Mouse (Mus musculus): Measurements from ENCODE around the gene Mtus2. TPM values are rescaled to one million over a fixed set of nuclear protein-coding genes. Genes with fewer than 3 reads are reported as not detected.
A peak's percentile ranks its signal among the peaks of the same experiment; 100 is the strongest.

Gene Mtus2
- polyA plus RNA-seq, 1 experiment from 2014 or later: 20.4 TPM

- Histone ChIP-seq H3K36me3 (ENCODE audit: control insufficient read depth, insufficient read depth, low read length) (no peaks in the 10 kb centered on the region), H3K4me1 (ENCODE audit: control insufficient read depth, insufficient read depth, low read length) (no peaks in the 10 kb centered on the region), H3K4me3 (ENCODE audit: low read length) (no peak overlapping the region), H3K9ac (ENCODE audit: low read depth, low read length) (no peak overlapping the region), H3K9me3 (ENCODE audit: control insufficient read depth, low read length) (no peaks in the 10 kb centered on the region), H3K27me3 (replicated peaks; ENCODE audit: control insufficient read depth, insufficient read depth, low read length) (no peaks in the 10 kb centered on the region), H3K4me2 (ENCODE audit: low read depth, low read length) (no peak overlapping the region), H3K27ac (ENCODE audit: low read length) (no peak overlapping the region)
- no peak for ATAC-seq
- WGBS: 77% methylated on average over 2 of the region's 2 CpGs
Measured at GRCm38 (mm10) chr5:148283177-148283576, 326.1 kb downstream of the Mtus2 start.

DNA sequence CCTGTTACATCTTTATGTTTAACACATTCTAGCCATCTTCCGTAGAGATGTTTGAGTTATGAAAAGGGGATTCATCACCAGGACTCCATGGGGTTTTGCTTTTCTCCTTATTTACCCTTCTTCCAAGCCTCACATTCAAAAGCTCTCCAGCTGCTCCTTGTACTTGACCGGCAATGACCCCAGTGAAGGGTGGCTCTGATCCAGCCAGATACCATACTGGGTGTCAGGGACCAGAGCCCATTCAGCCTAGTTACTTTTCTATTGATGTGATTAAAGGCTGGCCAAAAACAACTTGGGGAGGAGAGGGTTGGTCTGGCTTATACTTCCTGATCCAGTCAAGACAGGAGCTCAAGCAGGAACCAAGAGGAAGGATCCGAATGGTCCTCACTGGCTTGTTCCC, 326.5 kb downstream of the Mtus2 start:
- H3K36me3 ChIP-seq (ENCODE audit: control insufficient read depth, insufficient read depth, low read length): no peaks in the 10 kb centered on the region
- H3K4me3 ChIP-seq (ENCODE audit: low read length): no peak overlapping the region
- no peaks in the 10 kb centered on the region for H3K9me3 ChIP-seq (ENCODE audit: control insufficient read depth, low read length)
- H3K27me3 ChIP-seq (replicated peaks; ENCODE audit: control insufficient read depth, insufficient read depth, low read length): no peaks in the 10 kb centered on the region
- no peak for ATAC-seq
- no peak overlapping the region for H3K9ac ChIP-seq (ENCODE audit: low read depth, low read length)
- 80% methylated on average over 3 of the region's 3 CpGs for WGBS
- no peak overlapping the region for H3K27ac ChIP-seq (ENCODE audit: low read length)
- H3K4me1 ChIP-seq (ENCODE audit: control insufficient read depth, insufficient read depth, low read length): no peaks in the 10 kb centered on the region
- H3K4me2 ChIP-seq (ENCODE audit: low read depth, low read length): no peak overlapping the region

DNA sequence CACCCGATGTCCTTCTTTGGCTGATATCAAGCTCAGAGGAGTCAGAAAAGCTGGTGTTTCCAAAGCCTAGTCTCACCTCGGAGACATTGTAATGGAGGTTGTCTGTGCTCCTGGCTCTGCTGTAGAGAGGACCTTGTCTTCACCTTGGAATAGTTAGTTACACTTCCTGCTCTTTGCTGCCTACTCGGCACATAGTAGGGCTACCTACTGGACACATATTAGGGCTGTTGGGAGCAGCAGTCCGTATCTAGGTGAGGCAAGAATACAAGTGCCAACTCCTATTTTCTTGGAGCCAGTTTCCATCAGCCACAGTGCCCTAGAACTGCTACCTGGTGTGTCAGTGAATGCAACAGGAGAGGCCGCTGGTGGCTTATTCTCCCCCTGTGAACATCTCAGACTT, 330.4 kb downstream of the Mtus2 start:
- Histone ChIP-seq H3K9ac (ENCODE audit: low read depth, low read length) (no peak overlapping the region), H3K36me3 (ENCODE audit: control insufficient read depth, insufficient read depth, low read length) (no peaks in the 10 kb centered on the region), H3K9me3 (ENCODE audit: control insufficient read depth, low read length) (peaks cover 4% of the 10 kb centered on the region; the same call in 1 of the 2 replicates), H3K4me1 (ENCODE audit: control insufficient read depth, insufficient read depth, low read length) (no peaks in the 10 kb centered on the region), H3K4me2 (ENCODE audit: low read depth, low read length) (no peak overlapping the region), H3K27ac (ENCODE audit: low read length) (no peak overlapping the region), H3K27me3 (replicated peaks; ENCODE audit: control insufficient read depth, insufficient read depth, low read length) (no peaks in the 10 kb centered on the region), H3K4me3 (ENCODE audit: low read length) (no peak overlapping the region)
- no peak for ATAC-seq
- WGBS: 92% methylated on average over 5 of the region's 5 CpGs

DNA sequence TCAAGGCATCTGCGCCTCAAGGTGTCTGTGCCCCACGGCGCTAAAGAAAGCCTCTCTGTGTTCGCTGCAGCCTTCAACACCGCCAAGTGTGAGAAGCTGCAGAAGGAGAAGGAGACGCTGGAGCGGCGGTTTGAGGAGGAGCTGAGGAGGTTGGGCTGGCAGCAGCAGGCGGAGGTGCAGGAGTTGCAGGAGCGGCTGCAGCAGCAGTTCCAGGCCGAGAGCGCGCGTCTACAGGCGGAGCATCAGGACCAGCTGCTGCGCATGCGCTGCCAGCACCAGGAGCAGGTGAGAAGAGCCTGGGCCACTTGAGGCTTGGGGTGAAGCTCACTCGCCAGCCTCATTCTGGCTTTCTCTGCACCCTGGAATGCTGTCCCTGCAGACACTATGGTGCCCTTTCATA, 331.7 kb downstream of the Mtus2 start:
- Histone ChIP-seq H3K4me2 (ENCODE audit: low read depth, low read length) (no peak overlapping the region), H3K9ac (ENCODE audit: low read depth, low read length) (no peak overlapping the region), H3K27me3 (replicated peaks; ENCODE audit: control insufficient read depth, insufficient read depth, low read length) (no peaks in the 10 kb centered on the region), H3K4me3 (ENCODE audit: low read length) (no peak overlapping the region), H3K4me1 (ENCODE audit: control insufficient read depth, insufficient read depth, low read length) (no peaks in the 10 kb centered on the region), H3K27ac (ENCODE audit: low read length) (no peak overlapping the region), H3K9me3 (ENCODE audit: control insufficient read depth, low read length) (peaks cover 4% of the 10 kb centered on the region; the same call in 1 of the 2 replicates), H3K36me3 (ENCODE audit: control insufficient read depth, insufficient read depth, low read length) (no peaks in the 10 kb centered on the region)
- WGBS: 72% methylated on average over 18 of the region's 18 CpGs
- ATAC-seq: no peak

- WGBS: 65% methylated on average over 7 of the region's 7 CpGs
- Histone ChIP-seq H3K4me2 (ENCODE audit: low read depth, low read length) (no peak overlapping the region), H3K36me3 (ENCODE audit: control insufficient read depth, insufficient read depth, low read length) (no peaks in the 10 kb centered on the region), H3K4me1 (ENCODE audit: control insufficient read depth, insufficient read depth, low read length) (no peaks in the 10 kb centered on the region), H3K4me3 (ENCODE audit: low read length) (no peak overlapping the region), H3K27ac (ENCODE audit: low read length) (no peak overlapping the region), H3K9me3 (ENCODE audit: control insufficient read depth, low read length) (peaks cover 4% of the 10 kb centered on the region; the same call in 1 of the 2 replicates), H3K27me3 (replicated peaks; ENCODE audit: control insufficient read depth, insufficient read depth, low read length) (no peaks in the 10 kb centered on the region), H3K9ac (ENCODE audit: low read depth, low read length) (no peak overlapping the region)
- peak; percentile 31; the same call in 1 of the 2 replicates for ATAC-seq
Measured at GRCm38 (mm10) chr5:148289951-148290350, 332.8 kb downstream of the Mtus2 start.

GRCm38 (mm10) chr5:148292862-148293261, 335.7 kb downstream of the Mtus2 start:
- no peak for ATAC-seq
- no peaks in the 10 kb centered on the region for H3K36me3 ChIP-seq (ENCODE audit: control insufficient read depth, insufficient read depth, low read length)
- WGBS: 75% methylated on average over 7 of the region's 7 CpGs
- H3K4me3 ChIP-seq (ENCODE audit: low read length): no peak overlapping the region
- H3K9ac ChIP-seq (ENCODE audit: low read depth, low read length): no peak overlapping the region
- no peaks in the 10 kb centered on the region for H3K4me1 ChIP-seq (ENCODE audit: control insufficient read depth, insufficient read depth, low read length)
- H3K9me3 ChIP-seq (ENCODE audit: control insufficient read depth, low read length): peaks cover 4% of the 10 kb centered on the region; the same call in 1 of the 2 replicates
- H3K27ac ChIP-seq (ENCODE audit: low read length): no peak overlapping the region
- H3K27me3 ChIP-seq (replicated peaks; ENCODE audit: control insufficient read depth, insufficient read depth, low read length): no peaks in the 10 kb centered on the region
- no peak overlapping the region for H3K4me2 ChIP-seq (ENCODE audit: low read depth, low read length)

DNA sequence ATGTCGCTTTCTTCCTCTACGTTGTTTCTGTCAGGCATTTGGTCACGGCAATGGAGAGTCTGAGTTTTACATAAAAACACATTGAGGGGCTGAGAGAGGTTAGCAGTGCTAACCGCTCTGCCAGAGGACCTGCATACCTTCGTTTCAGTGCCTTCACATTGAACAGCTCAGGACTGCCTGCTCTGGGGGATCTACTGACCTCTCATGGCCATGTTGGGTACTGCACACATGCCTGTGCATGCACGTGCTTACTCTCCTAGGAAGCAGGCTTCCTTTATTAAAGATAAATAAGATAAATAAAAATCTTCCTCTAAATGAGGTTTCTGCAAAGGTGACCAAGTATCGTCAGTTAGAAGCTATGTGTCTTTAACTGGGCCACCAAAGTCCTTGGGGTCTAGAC, 336.2 kb downstream of the Mtus2 start:
- no peak overlapping the region for H3K4me2 ChIP-seq (ENCODE audit: low read depth, low read length)
- H3K36me3 ChIP-seq (ENCODE audit: control insufficient read depth, insufficient read depth, low read length): no peaks in the 10 kb centered on the region
- no peak overlapping the region for H3K27ac ChIP-seq (ENCODE audit: low read length)
- no peak overlapping the region for H3K4me3 ChIP-seq (ENCODE audit: low read length)
- peaks cover 4% of the 10 kb centered on the region; the same call in 1 of the 2 replicates for H3K9me3 ChIP-seq (ENCODE audit: control insufficient read depth, low read length)
- ATAC-seq: no peak
- H3K9ac ChIP-seq (ENCODE audit: low read depth, low read length): no peak overlapping the region
- no peaks in the 10 kb centered on the region for H3K27me3 ChIP-seq (replicated peaks; ENCODE audit: control insufficient read depth, insufficient read depth, low read length)
- WGBS: 81% methylated on average over 7 of the region's 7 CpGs
- H3K4me1 ChIP-seq (ENCODE audit: control insufficient read depth, insufficient read depth, low read length): no peaks in the 10 kb centered on the region

GRCm38 (mm10) chr5:148302968-148303367, 345.8 kb downstream of the Mtus2 start:
- Histone ChIP-seq H3K4me2 (ENCODE audit: low read depth, low read length) (no peak overlapping the region), H3K4me1 (ENCODE audit: control insufficient read depth, insufficient read depth, low read length) (no peaks in the 10 kb centered on the region), H3K27ac (ENCODE audit: low read length) (no peak overlapping the region), H3K9me3 (ENCODE audit: control insufficient read depth, low read length) (no peaks in the 10 kb centered on the region), H3K4me3 (ENCODE audit: low read length) (peak overlapping the region; percentile 31), H3K36me3 (ENCODE audit: control insufficient read depth, insufficient read depth, low read length) (no peaks in the 10 kb centered on the region; the same call in 1 of the 2 replicates), H3K27me3 (replicated peaks; ENCODE audit: control insufficient read depth, insufficient read depth, low read length) (no peaks in the 10 kb centered on the region), H3K9ac (ENCODE audit: low read depth, low read length) (no peak overlapping the region)
- ATAC-seq: 0 out of 2 replicates have a peak, but pooled peaks have one; percentile 13
- WGBS: 81% methylated on average over 11 of the region's 11 CpGs

DNA sequence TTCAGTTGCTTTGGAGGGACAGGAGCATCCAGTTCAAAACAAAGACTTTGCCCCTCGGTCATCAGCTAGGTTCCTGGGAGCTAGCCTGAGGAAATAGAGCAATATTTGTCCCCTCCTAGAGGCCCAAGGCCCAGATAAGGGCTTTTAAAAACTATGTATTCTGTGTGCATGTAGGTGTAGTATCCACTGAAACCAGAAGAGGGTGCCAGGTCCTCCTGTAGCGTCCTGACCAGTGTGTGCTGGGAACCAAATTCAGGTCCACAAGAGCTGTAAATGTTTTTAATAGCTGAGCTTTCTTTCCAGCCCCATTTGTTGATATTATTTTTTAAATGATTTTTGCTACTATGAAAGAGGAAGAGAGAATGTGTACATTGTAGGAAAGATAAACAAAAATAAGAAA, 347.0 kb downstream of the Mtus2 start:
- no peak overlapping the region for H3K27ac ChIP-seq (ENCODE audit: low read length)
- H3K27me3 ChIP-seq (replicated peaks; ENCODE audit: control insufficient read depth, insufficient read depth, low read length): no peaks in the 10 kb centered on the region
- H3K4me2 ChIP-seq (ENCODE audit: low read depth, low read length): no peak overlapping the region
- H3K4me1 ChIP-seq (ENCODE audit: control insufficient read depth, insufficient read depth, low read length): no peaks in the 10 kb centered on the region
- no peak for ATAC-seq
- 96% methylated on average over 2 of the region's 2 CpGs for WGBS
- no peak overlapping the region for H3K4me3 ChIP-seq (ENCODE audit: low read length)
- no peak overlapping the region for H3K9ac ChIP-seq (ENCODE audit: low read depth, low read length)
- no peaks in the 10 kb centered on the region for H3K9me3 ChIP-seq (ENCODE audit: control insufficient read depth, low read length)
- no peaks in the 10 kb centered on the region; the same call in 1 of the 2 replicates for H3K36me3 ChIP-seq (ENCODE audit: control insufficient read depth, insufficient read depth, low read length)

GRCm38 (mm10) chr5:148310790-148311189, 353.7 kb downstream of the Mtus2 start:
- Histone ChIP-seq H3K4me1 (ENCODE audit: control insufficient read depth, insufficient read depth, low read length) (no peaks in the 10 kb centered on the region), H3K27me3 (replicated peaks; ENCODE audit: control insufficient read depth, insufficient read depth, low read length) (no peaks in the 10 kb centered on the region), H3K36me3 (ENCODE audit: control insufficient read depth, insufficient read depth, low read length) (no peaks in the 10 kb centered on the region), H3K9ac (ENCODE audit: low read depth, low read length) (no peak overlapping the region), H3K4me2 (ENCODE audit: low read depth, low read length) (no peak overlapping the region), H3K9me3 (ENCODE audit: control insufficient read depth, low read length) (no peaks in the 10 kb centered on the region), H3K27ac (ENCODE audit: low read length) (no peak overlapping the region), H3K4me3 (ENCODE audit: low read length) (0 out of 2 replicates have a peak overlapping the region, but pooled peaks have one; percentile 12)
- ATAC-seq: no peak
- 60% methylated on average over 10 of the region's 10 CpGs for WGBS
